Mouse (Mus musculus): ENCODE data around the gene Pus7l. TPM values are rescaled to one million over a fixed set of nuclear protein-coding genes. Genes with fewer than 3 reads are reported as not detected.

The Pus7l gene
- polyA plus RNA-seq (2015; fragmentation: Nextera tagmentation; extraction: Ambion mirVana) = 5.1 and 7.6 TPM in 2 replicates

- H3K9me3 ChIP-seq (replicated peaks) = no peaks in the 10 kb centered on the region
- peak within 1 kb of the TSS; percentile 77 for H3K27ac ChIP-seq (replicated peaks)
- peak within 1 kb of the TSS; percentile 70 for H3K9ac ChIP-seq (replicated peaks)
- WGBS = under 1% methylated on average over 45 of the region's 45 CpGs
- peak; percentile 98 for ATAC-seq (ENCODE audit: low FRiP score)
- H3K27me3 ChIP-seq (replicated peaks) = no peaks in the 10 kb centered on the region
- H3K36me3 ChIP-seq = no peaks in the 10 kb centered on the region
- peak within 1 kb of the TSS; percentile 88 for H3K4me2 ChIP-seq
- H3K4me3 ChIP-seq (replicated peaks) = peak within 1 kb of the TSS; percentile 92
- H3K4me1 ChIP-seq = peaks cover 12% of the 10 kb centered on the region; the same call in 1 of the 2 replicates
Observed at GRCm38 (mm10) chr15:94543409-94544051, at the start of gene Pus7l, which contains the start of gene Irak4. Pus7l (minus strand) TSS chr15:94543547. Irak4 (plus strand) TSS chr15:94543643.

- Histone ChIP-seq H3K36me3 (0 out of 2 replicates have a peak, but pooled peaks cover under 1% of the 10 kb centered on the region), H3K9ac (replicated peaks) (no peak overlapping the region), H3K27ac (replicated peaks) (no peak overlapping the region), H3K9me3 (replicated peaks) (no peaks in the 10 kb centered on the region), H3K4me2 (no peak overlapping the region), H3K4me3 (replicated peaks) (no peak overlapping the region), H3K27me3 (replicated peaks) (no peaks in the 10 kb centered on the region), H3K4me1 (peaks cover 18% of the 10 kb centered on the region)
- WGBS = 73% methylated on average over 4 of the region's 4 CpGs
- no peak for ATAC-seq (ENCODE audit: low FRiP score)
Observed at GRCm38 (mm10) chr15:94591356-94591755, 48.0 kb upstream of the Pus7l start.

GRCm38 (mm10) chr15:94590083-94590482 is 46.7 kb upstream of the Pus7l start:
- peak; percentile 56 for ATAC-seq (ENCODE audit: low FRiP score)
- Histone ChIP-seq H3K36me3 (peaks cover 10% of the 10 kb centered on the region; the same call in 1 of the 2 replicates), H3K9me3 (replicated peaks) (no peaks in the 10 kb centered on the region), H3K4me3 (replicated peaks) (peak overlapping the region; percentile 92), H3K27ac (replicated peaks) (peak overlapping the region; percentile 56; the same call in 1 of the 2 replicates), H3K4me1 (peaks cover 18% of the 10 kb centered on the region), H3K9ac (replicated peaks) (peak overlapping the region; percentile 36), H3K27me3 (replicated peaks) (no peaks in the 10 kb centered on the region), H3K4me2 (peak overlapping the region; percentile 77)
- 15% methylated on average over 8 of the region's 8 CpGs for WGBS

GRCm38 (mm10) chr15:94589219-94590075 is 46.1 kb upstream of the Pus7l start, which contains the start of gene Twf1:
Twf1 (minus strand) TSS chr15:94589889.
- Histone ChIP-seq H3K9me3 (replicated peaks) (no peaks in the 10 kb centered on the region), H3K36me3 (peaks cover 17% of the 10 kb centered on the region), H3K27me3 (replicated peaks) (no peaks in the 10 kb centered on the region), H3K4me3 (replicated peaks) (peak within 1 kb of the TSS; percentile 92), H3K27ac (replicated peaks) (peak within 1 kb of the TSS; percentile 89), H3K4me1 (peaks cover 18% of the 10 kb centered on the region), H3K9ac (replicated peaks) (peak within 1 kb of the TSS; percentile 97), H3K4me2 (peak within 1 kb of the TSS; percentile 77)
- ATAC-seq (ENCODE audit: low FRiP score) = peak; percentile 99
- under 1% methylated on average over 65 of the region's 70 CpGs for WGBS

- Histone ChIP-seq H3K4me3 (replicated peaks) (no peak overlapping the region), H3K36me3 (peaks cover 31% of the 10 kb centered on the region), H3K27me3 (replicated peaks) (no peaks in the 10 kb centered on the region), H3K9me3 (replicated peaks) (no peaks in the 10 kb centered on the region), H3K4me1 (peaks cover 18% of the 10 kb centered on the region), H3K27ac (replicated peaks) (no peak overlapping the region), H3K9ac (replicated peaks) (no peak overlapping the region), H3K4me2 (peak overlapping the region; percentile 77)
- no peak for ATAC-seq (ENCODE audit: low FRiP score)
- WGBS = 87% methylated on average over 9 of the region's 9 CpGs
Observed at GRCm38 (mm10) chr15:94587826-94588715, 44.7 kb upstream of the Pus7l start.

- Histone ChIP-seq H3K4me3 (replicated peaks) (no peak overlapping the region), H3K27me3 (replicated peaks) (no peaks in the 10 kb centered on the region), H3K36me3 (peaks cover 59% of the 10 kb centered on the region), H3K4me1 (peaks cover 14% of the 10 kb centered on the region), H3K9me3 (replicated peaks) (no peaks in the 10 kb centered on the region), H3K9ac (replicated peaks) (no peak overlapping the region), H3K4me2 (no peak overlapping the region), H3K27ac (replicated peaks) (no peak overlapping the region)
- no peak for ATAC-seq (ENCODE audit: low FRiP score)
- 84% methylated on average over 4 of the region's 4 CpGs for WGBS
Observed at GRCm38 (mm10) chr15:94584738-94585137, 41.4 kb upstream of the Pus7l start.

GRCm38 (mm10) chr15:94583153-94583552 is 39.8 kb upstream of the Pus7l start:
- ATAC-seq (ENCODE audit: low FRiP score) = no peak
- Histone ChIP-seq H3K4me3 (replicated peaks) (no peak overlapping the region), H3K36me3 (peaks cover 68% of the 10 kb centered on the region), H3K27me3 (replicated peaks) (no peaks in the 10 kb centered on the region), H3K4me1 (peaks cover 5% of the 10 kb centered on the region), H3K27ac (replicated peaks) (no peak overlapping the region), H3K9me3 (replicated peaks) (no peaks in the 10 kb centered on the region), H3K4me2 (no peak overlapping the region), H3K9ac (replicated peaks) (no peak overlapping the region)
- WGBS = 86% methylated on average over 10 of the region's 10 CpGs

GRCm38 (mm10) chr15:94582000-94582593 is 38.8 kb upstream of the Pus7l start:
- no peaks in the 10 kb centered on the region for H3K27me3 ChIP-seq (replicated peaks)
- H3K9ac ChIP-seq (replicated peaks) = no peak overlapping the region
- H3K4me1 ChIP-seq = no peaks in the 10 kb centered on the region
- no peaks in the 10 kb centered on the region for H3K9me3 ChIP-seq (replicated peaks)
- H3K36me3 ChIP-seq = peaks cover 70% of the 10 kb centered on the region
- H3K27ac ChIP-seq (replicated peaks) = no peak overlapping the region
- no peak overlapping the region for H3K4me2 ChIP-seq
- H3K4me3 ChIP-seq (replicated peaks) = no peak overlapping the region
- no peak for ATAC-seq (ENCODE audit: low FRiP score)
- 16% methylated on average over 7 of the region's 7 CpGs for WGBS

GRCm38 (mm10) chr15:94574566-94575268 is 31.4 kb upstream of the Pus7l start:
- no peaks in the 10 kb centered on the region for H3K27me3 ChIP-seq (replicated peaks)
- no peaks in the 10 kb centered on the region for H3K4me1 ChIP-seq
- no peak overlapping the region for H3K4me2 ChIP-seq
- H3K27ac ChIP-seq (replicated peaks) = no peak overlapping the region
- WGBS = 33% methylated on average over 4 of the region's 4 CpGs
- peaks cover 11% of the 10 kb centered on the region for H3K36me3 ChIP-seq
- no peaks in the 10 kb centered on the region for H3K9me3 ChIP-seq (replicated peaks)
- no peak overlapping the region for H3K4me3 ChIP-seq (replicated peaks)
- ATAC-seq (ENCODE audit: low FRiP score) = no peak
- H3K9ac ChIP-seq (replicated peaks) = no peak overlapping the region

- WGBS = 68% methylated on average over 8 of the region's 8 CpGs
- Histone ChIP-seq H3K4me2 (no peak overlapping the region), H3K27ac (replicated peaks) (no peak overlapping the region), H3K36me3 (no peaks in the 10 kb centered on the region), H3K9ac (replicated peaks) (no peak overlapping the region), H3K4me3 (replicated peaks) (no peak overlapping the region), H3K9me3 (replicated peaks) (no peaks in the 10 kb centered on the region), H3K4me1 (no peaks in the 10 kb centered on the region), H3K27me3 (replicated peaks) (no peaks in the 10 kb centered on the region)
- ATAC-seq (ENCODE audit: low FRiP score) = no peak
Observed at GRCm38 (mm10) chr15:94572746-94573145, 29.4 kb upstream of the Pus7l start.
